Mouse (Mus musculus): ENCODE results near the gene Hmbs.

Gene Hmbs

GRCm38 (mm10) chr9:44292490-44292889, 51.5 kb downstream of the Hmbs start:
- DNase-seq (ENCODE audit: low read depth, low spot score): no peak

DNA sequence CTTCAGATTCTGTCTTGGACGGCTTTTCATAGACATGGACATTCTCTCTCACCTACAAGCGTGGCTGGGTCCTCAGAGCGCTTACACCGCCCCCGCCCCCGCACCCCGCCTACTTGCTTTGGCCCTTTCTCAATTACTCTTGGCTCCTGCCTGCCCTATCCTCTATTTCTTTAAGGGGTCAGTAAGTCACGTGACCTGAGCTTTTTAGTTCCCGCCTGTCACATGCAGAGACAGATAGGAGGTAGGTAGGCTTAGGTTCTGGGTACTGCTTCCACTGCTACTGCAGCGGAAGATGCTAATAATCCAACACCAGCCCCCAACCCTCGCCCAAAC, 55.1 kb downstream of the Hmbs start:
- no peak for DNase-seq (ENCODE audit: low read depth, low spot score)

DNA sequence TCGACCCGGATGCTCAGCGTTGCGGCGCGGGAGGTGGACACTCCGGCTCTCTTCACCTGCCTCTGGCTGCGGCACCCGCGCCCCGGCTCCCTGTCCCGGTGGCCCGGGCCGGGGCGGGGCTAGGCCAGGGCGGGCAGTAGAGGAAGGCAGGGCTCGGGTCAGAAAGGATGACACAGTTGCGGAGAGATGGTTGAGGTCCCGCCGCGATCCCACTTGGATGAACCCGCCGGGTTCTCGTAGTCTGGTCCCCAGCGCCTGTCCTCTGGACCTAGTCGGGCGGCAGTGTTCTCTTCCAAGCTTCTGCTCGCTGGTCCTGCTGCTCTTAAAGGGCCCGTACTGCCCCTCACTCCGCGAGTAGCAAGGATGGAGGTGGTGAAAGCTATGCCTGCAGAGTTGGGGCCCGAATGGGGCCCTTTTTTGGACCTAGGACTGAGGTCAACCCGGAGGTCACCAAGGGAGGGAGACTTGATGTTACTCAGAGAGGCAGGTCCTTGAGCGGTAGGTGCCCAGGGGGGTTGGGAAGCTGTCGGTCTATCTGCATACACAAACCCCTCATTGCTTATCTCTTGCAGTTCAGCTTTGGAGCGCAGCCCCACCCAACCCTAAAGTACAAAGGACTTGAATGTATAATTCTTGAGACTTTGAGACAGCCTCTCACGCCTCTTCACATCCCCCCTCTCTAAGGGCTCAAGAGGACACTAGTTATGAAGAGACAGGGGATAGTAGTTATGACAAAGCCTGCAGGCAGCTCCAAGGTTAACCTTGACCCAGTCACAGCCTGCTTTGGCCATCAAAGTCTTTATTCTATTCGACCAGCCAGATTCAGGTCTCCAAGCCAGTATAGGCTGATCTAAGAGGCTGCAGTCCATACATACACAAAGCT, 55.7 kb downstream of the Hmbs start, which contains the start of gene Abcg4:
TSS of gene Abcg4 (minus strand) at position 540 of the 883 bp plus-strand sequence.
- DNase-seq (ENCODE audit: low read depth, low spot score): no peak

GRCm38 (mm10) chr9:44287401-44288075, 56.5 kb downstream of the Hmbs start:
- DNase-seq (ENCODE audit: low read depth, low spot score): no peak

GRCm38 (mm10) chr9:44287003-44287400, 57.0 kb downstream of the Hmbs start:
- DNase-seq (ENCODE audit: low read depth, low spot score): no peak

All from skeletal muscle tissue, adult 2 months (tissue).